Mouse (Mus musculus): ENCODE results near the gene Olfr749. TPM values are rescaled to one million over a fixed set of nuclear protein-coding genes. Genes with fewer than 3 reads are reported as not detected.

The Olfr749 gene
- polyA plus RNA-seq, 1 experiment from 2014 or later, result not detected

DNA sequence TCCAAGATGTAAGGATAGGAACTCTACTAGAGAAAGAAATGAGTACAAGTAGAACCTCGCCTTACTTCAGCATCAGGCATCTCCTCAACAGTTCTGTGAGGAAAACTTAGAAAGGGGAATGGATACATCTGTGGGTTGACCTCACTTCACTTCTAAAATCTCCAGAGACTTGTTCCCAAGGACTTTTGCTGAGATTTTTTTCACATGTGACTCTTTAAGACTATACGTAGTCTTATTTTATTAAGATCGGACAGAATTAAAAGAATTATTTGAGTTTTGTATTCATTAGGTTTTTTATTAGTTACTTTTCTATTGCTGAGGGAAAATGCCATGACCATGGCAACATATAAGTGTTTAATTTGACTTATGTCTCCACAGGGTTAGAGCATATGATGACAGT, 51.8 kb downstream of the Olfr749 start, which contains the start of gene Olfr747:
Olfr747 (minus strand) TSS at position 101 of the 400 bp plus-strand sequence.
- H3K27me3 ChIP-seq (ENCODE audit: insufficient read depth, poor library complexity, severe bottlenecking), result no peaks in the 10 kb centered on the region
- 82% methylated on average over 3 of the region's 3 CpGs for WGBS
- no peaks in the 10 kb centered on the region for H3K36me3 ChIP-seq
- H3K27ac ChIP-seq, result no peak within 1 kb of the TSS
- no peak within 1 kb of the TSS for H3K4me3 ChIP-seq
- H3K4me1 ChIP-seq, result no peaks in the 10 kb centered on the region
- DNase-seq (ENCODE audit: low spot score), result no peak
- no peaks in the 10 kb centered on the region for H3K9me3 ChIP-seq

Other genes with a start within 250 kb of the Olfr749 start
- gene Olfr742, start 241.5 kb downstream of the Olfr749 start, polyA plus RNA-seq (2016; fragmentation: Nextera tagmentation; extraction: Ambion mirVana), result not detected in 2 replicates
- not detected in 2 replicates for gene Olfr743, start 223.3 kb downstream of the Olfr749 start, polyA plus RNA-seq (2016; fragmentation: Nextera tagmentation; extraction: Ambion mirVana)
- not detected in 2 replicates for gene Olfr744, start 130.2 kb downstream of the Olfr749 start, polyA plus RNA-seq (2016; fragmentation: Nextera tagmentation; extraction: Ambion mirVana)
- not detected in 2 replicates for gene Olfr745, start 105.7 kb downstream of the Olfr749 start, polyA plus RNA-seq (2016; fragmentation: Nextera tagmentation; extraction: Ambion mirVana)
- not detected in 2 replicates for gene Olfr746, start 98.0 kb downstream of the Olfr749 start, polyA plus RNA-seq (2016; fragmentation: Nextera tagmentation; extraction: Ambion mirVana)
- not detected in 2 replicates for gene Olfr747, start 51.9 kb downstream of the Olfr749 start, polyA plus RNA-seq (2016; fragmentation: Nextera tagmentation; extraction: Ambion mirVana)
- gene Olfr748, start 37.7 kb downstream of the Olfr749 start, polyA plus RNA-seq (2016; fragmentation: Nextera tagmentation; extraction: Ambion mirVana), result not detected in 2 replicates
- gene Ttc5, start 40.4 kb upstream of the Olfr749 start, polyA plus RNA-seq (2016; fragmentation: Nextera tagmentation; extraction: Ambion mirVana), result 59.8 and 64.1 TPM in 2 replicates
- gene Ccnb1ip1, start 62.6 kb upstream of the Olfr749 start, polyA plus RNA-seq (2016; fragmentation: Nextera tagmentation; extraction: Ambion mirVana), result not detected in 2 replicates
- gene Parp2, start 62.7 kb upstream of the Olfr749 start, polyA plus RNA-seq (2016; fragmentation: Nextera tagmentation; extraction: Ambion mirVana), result 46.1 and 50.0 TPM in 2 replicates
- gene Tep1, start 125.5 kb upstream of the Olfr749 start, polyA plus RNA-seq (2016; fragmentation: Nextera tagmentation; extraction: Ambion mirVana), result 4.6 and 6.2 TPM in 2 replicates
- 0.19 TPM in 1 of 2 replicates, not detected in the other for gene Klhl33, start 152.4 kb upstream of the Olfr749 start, polyA plus RNA-seq (2016; fragmentation: Nextera tagmentation; extraction: Ambion mirVana)
- 132 and 145 TPM in 2 replicates for gene Osgep, start 179.8 kb upstream of the Olfr749 start, polyA plus RNA-seq (2016; fragmentation: Nextera tagmentation; extraction: Ambion mirVana)
- 220 and 306 TPM in 2 replicates for gene Apex1, start 179.9 kb upstream of the Olfr749 start, polyA plus RNA-seq (2016; fragmentation: Nextera tagmentation; extraction: Ambion mirVana)
- gene Pip4p1, start 185.8 kb upstream of the Olfr749 start, polyA plus RNA-seq (2016; fragmentation: Nextera tagmentation; extraction: Ambion mirVana), result 36.1 and 44.7 TPM in 2 replicates
- 44.3 and 63.0 TPM in 2 replicates for gene Pnp, start 186.0 kb upstream of the Olfr749 start, polyA plus RNA-seq (2016; fragmentation: Nextera tagmentation; extraction: Ambion mirVana)
- gene Gm49342, start 199.4 kb upstream of the Olfr749 start, polyA plus RNA-seq (2016; fragmentation: Nextera tagmentation; extraction: Ambion mirVana), result not detected in 2 replicates
- gene Pnp2, start 210.9 kb upstream of the Olfr749 start, polyA plus RNA-seq (2016; fragmentation: Nextera tagmentation; extraction: Ambion mirVana), result 0.34 TPM in 1 of 2 replicates, not detected in the other

Measured in heart, embryonic 10.5 days (tissue).